Mouse (Mus musculus) adrenal gland, adult 18-20 months (tissue): ENCODE results near the gene Trub2. TPM values are rescaled to one million over a fixed set of nuclear protein-coding genes. Genes with fewer than 3 reads are reported as not detected.

Source experiments
- DNase-seq, 2 experiments: peaks; one replicate each; pipeline ENCODE4 v3.0.0; 2021 to 2022; ENCODE audit warnings: low spot score in 2 of 2
- long read RNA-seq, 2 experiments: library from polyadenylated mRNA; stranded (forward); transcript quantifications; one replicate each; pipeline ENCODE4 v2.0.0; 2021
- total RNA-seq, 2 experiments: library from RNA; stranded (reverse); gene quantifications; 1 replicate in 1 of 2; 2 replicates in 1 of 2; pipeline ENCODE4 v1.2.3; 2021

Trub2 gene
- total RNA-seq, result 10 to 100 TPM; 31.1 to 31.4 TPM
- long read RNA-seq, experiment 1, partial matches to known transcripts, result 2 of 12 reads
- long read RNA-seq, experiment 1, other reads (novel, unspliced or antisense), result 7 of 12 reads
- long read RNA-seq, experiment 2, transcript Trub2-201 (8 exons, 3,408 nt), result major isoform, 9 of 42 reads
- long read RNA-seq, experiment 2, partial matches to known transcripts, result 5 of 42 reads
- long read RNA-seq, experiment 2, other reads (novel, unspliced or antisense), result 26 of 42 reads

DNA sequence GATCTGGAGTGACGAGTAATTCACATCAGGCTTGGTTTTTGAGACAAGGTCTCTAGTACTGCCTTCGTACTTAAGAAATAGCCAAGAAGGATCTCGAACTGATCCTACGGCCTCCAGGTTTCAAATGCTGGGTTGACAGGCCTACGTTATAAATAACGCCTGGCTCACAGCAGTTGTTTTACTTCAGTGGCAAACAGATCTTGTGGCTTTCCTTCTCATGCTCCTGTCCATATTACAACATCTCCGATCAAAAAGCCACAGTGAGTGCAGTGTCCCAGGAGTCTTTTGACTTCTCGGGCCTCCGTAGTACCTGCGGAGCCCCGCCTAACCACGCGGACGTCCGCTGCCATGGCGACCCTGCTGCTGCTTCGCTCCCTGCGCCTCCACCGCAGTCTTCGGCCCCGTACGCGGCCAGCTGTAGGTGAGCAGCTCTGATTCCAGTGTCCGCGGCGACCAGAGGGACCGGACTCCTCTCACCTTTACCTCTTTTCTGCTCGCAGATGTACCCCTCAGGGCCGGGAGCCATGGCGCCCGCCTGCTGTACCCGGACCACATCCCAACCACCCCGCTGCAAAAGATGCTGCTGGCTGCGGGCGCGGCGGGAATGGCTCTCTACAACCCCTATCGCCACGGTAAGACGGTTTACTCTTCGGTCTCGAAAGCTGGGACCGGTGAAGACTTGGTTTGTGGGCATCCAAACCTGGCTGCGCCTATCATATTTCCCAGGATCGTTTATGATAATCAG, at the start of gene Trub2:
TSS of gene Trub2 (minus strand) at position 566 of the 745 bp plus-strand sequence.
- peak; percentile 78 to 82 for DNase-seq

DNA sequence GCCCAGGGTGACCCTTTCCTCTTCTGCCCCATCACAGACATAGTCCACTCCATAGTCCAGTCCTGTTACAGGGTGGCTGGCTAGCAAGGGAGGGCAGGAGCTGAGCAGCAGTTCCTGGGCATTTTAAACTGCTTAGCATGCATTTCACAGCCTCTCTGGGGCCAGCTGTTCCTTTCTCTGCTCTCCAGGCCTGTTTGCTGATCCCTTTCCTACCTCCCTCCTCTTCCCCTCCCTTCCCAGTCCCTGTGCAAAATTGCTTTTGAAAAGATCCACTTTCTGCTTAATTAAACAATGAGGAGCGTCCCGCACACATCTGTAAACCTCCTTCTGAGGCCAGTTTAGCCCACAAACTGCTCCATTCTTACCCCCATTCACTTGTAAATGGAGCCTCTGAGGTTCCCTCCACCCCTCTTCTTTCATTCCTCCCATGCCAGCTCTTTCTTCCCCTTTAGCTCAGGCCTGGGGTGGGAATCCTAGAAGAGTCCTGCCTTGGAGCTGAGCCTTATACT, 47.1 kb upstream of the Trub2 start:
- no peak for DNase-seq

DNA sequence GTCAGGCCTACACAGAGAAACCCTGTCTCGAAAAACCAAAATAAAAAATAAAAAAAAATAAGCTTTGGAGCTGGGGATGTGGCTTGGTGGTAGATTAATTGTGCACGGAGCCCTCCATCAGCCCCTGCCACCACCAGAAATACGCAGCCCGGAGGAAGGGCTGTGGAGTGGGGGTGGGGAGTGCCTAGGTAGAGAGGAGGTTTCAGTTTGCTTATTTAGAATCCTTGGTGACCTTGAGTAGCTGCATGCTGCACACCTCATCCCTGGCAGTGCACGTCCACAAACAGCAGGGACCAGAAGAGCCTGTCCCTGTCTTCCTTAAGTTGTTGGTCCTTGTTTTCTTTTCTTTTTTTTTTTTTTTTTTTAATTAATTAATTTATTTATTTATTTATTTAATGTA, 45.5 kb upstream of the Trub2 start:
- DNase-seq, result no peak

DNA sequence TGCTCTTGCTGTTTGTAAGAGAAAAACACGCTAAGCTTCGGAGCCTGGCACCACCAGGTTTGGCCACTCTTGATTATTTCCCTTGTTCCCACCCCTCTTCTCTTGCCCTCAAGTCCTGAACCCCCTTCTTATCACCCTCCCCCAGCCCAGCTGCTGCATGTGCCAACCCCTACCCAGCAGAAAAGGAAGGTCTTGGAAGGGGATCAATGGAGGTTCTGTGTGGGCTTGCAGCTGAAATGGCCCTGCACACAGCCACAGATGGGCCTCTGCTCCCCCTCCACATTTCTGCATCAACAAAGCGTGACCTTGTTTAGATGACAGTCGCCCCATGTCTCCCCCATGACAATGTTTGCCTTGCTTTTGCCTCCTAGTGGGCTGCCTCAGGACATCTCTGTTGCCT, 42.8 kb upstream of the Trub2 start:
- DNase-seq, result no peak

DNA sequence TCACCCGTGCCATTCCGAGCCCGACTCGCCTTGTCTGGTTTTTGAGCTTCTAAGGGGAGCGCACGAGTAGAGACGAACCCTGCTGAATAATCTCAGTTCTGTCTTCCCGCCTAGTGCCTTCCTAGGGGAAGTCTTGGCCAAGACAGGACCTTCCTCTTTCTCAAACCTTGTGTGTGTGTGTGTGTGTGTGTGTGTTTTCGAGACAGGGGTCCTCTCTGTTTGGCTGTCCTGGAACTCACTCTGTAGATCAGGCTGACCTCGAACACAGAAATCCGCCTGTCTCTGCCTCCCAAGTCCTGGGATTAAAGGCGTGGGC, 39.4 kb upstream of the Trub2 start:
- DNase-seq, result no peak

DNA sequence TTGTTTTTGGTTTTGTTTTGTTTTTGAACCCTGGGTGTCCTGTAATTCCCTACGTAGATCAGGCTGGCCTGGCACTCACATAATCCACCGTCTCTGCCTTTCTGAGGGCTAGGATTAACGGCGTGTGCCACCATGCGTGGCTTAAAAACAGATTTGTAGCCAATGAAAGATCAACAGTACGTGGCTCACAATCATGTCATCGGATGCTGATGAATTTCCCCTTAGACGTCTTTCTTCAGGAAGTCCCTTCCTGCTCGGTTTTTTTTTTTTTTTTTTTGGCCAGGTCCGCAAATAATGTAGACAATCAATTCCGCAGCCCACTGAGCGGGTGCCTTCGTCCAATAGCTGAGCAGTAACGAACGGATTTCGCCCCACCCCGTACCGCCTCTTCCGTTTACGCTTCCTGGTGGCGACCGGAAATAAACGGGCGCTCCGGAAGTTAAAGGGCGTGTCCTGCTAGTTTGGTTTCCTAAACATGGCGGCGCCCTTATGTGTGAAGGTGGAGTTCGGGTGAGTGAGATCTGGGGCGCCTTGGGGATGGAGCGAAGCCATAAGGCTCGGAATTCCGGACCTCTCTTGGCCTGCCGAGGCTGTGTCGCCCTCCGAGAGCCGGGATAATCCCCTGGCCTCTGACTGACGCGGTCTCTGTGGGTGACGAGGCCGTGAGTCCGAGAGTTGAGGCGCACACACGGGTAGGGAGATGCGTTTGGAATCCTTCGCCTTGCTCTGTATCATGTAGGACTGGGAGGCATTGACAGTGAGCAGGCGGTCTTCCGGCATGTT, 38.8 kb upstream of the Trub2 start:
- peak; percentile 87 to 91 for DNase-seq

DNA sequence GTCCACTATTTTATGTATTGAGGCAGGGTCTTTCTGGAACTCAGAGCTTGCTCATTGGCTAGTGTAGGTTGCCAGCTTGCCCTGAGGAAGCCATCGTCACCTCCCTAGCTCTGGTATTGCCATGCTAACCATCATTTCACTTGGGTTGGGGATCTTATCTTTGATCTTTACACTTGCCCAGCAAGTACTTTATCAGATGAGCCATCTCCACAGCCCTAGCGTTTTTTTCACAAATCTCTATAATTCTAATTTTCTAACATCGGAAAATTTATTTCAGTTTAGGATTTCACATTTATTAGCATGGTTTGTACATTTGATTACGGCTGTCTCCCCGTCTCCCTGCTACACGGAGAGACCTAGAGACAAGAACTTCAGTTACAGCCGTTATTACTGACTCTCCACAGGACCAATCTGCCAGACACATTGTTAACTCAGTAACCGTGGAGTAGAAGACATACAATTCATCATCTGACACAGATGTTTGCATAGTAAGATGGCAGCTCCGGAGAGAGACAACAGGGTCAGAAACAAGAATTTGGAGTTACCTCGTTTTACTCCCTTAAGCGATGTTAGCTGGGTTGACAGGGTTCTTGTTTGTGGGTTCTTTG, 38.1 kb upstream of the Trub2 start:
- no peak for DNase-seq

DNA sequence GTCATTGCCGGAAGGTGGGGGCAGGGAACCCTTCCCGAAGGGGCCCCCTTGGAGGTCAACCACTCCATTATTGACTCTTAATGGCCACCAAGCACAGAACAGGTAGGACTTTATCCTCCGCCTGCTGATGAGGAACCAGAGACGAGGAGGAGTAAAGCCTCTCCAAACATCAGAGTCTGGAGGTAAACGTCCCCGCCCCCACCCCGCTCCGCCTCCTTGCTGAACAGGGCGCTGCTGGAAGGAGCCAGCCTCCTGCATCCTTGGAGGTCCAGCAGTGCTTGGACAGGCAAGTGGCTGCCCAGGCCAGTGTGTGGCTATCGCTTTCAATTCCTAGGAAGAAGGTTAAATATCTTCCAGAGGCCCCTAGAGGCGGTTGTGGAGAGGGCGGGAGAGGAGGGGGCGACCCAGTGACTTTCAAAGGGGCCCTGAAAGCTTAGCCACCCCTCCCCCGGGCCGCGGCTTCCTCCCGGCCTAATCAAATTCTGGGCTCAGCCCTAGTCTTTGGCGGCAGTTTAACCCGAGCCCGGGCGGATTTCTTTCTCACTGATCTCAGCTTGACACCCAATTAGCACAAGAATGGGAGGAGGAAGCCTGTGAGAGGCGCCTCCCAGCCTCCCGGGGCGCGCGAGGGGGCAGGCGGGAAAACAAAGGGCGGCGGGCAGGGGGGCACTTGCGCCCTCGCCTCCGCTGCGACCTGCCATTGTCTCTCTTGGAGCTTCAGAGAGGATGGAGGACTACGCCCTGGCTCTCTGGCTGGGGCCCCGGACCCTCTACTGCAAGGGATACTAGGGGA, 31.9 kb upstream of the Trub2 start, which contains the start of gene Urm1:
TSS of gene Urm1 (plus strand) at position 51 of the 793 bp plus-strand sequence.
- DNase-seq, result peak; percentile 29 to 46

DNA sequence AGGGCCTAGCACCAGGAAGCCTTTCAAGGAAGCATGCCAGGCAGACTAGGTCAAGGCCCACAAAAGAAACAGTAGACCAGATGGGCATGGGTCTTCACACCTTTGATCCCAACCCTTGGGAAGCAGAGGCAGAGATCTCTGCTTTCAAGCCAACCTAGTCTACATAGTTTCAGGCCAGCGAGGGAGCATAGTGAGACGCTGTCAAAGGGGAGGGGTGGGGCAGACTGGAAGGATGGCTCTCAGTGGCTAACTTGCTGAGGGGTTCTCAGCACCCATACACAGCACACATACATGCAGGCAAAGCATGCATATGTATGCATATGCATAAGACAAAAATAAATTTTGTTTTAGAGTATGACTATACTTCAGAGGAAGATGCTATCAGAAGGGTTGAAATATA, 31.1 kb upstream of the Trub2 start:
- no peak for DNase-seq

DNA sequence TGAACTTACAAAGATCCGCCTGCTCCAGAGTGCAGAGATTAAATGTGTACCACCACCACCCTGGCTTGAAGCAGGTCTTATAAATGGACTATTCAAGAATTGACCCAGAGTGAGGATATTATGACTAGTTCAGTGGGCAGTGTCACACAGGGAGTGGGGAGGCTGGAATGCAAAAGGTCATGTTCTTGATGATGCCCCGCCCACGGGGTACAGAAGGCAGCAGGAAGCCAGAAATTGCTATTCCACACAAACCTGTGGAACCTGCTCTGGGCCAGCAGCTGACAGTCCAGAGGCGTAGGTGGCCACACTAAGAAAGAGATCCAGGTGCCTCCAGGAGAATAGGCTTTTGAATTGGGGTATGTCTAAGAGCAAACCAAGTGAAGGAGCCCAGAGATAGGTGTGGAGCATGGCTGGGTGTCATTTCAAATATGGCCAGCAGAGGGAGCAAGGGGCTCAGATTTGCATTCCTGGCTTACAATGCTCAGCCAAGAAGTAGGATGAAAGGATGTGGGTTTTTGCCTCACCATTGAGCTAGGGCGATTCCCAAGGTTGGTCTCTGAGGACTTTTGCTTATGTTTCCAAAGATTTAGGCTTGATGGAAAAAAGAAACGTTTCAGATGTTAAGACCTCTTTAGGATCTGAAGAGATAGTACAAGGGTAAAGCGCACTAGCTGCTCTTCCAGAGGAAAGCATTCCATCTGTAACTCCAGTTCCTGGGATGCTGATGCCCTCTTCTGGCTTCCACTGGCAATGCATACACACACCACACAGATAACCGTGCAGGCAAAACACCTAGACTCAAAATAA, 29.3 kb upstream of the Trub2 start:
- DNase-seq, result peak; percentile 85

DNA sequence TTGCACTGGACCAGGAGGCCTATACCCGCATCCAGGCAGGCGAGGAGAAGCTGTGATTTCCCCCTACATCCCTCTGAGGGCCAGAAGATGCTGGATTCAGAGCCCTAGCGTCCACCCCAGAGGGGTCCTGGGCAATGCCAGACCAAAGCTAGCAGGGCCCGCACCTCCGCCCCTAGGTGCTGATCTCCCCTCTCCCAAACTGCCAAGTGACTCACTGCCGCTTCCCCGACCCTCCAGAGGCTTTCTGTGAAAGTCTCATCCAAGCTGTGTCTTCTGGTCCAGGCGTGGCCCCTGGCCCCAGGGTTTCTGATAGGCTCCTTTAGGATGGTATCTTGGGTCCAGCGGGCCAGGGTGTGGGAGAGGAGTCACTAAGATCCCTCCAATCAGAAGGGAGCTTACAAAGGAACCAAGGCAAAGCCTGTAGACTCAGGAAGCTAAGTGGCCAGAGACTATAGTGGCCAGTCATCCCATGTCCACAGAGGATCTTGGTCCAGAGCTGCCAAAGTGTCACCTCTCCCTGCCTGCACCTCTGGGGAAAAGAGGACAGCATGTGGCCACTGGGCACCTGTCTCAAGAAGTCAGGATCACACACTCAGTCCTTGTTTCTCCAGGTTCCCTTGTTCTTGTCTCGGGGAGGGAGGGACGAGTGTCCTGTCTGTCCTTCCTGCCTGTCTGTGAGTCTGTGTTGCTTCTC, 27.5 kb upstream of the Trub2 start:
- no peak for DNase-seq

DNA sequence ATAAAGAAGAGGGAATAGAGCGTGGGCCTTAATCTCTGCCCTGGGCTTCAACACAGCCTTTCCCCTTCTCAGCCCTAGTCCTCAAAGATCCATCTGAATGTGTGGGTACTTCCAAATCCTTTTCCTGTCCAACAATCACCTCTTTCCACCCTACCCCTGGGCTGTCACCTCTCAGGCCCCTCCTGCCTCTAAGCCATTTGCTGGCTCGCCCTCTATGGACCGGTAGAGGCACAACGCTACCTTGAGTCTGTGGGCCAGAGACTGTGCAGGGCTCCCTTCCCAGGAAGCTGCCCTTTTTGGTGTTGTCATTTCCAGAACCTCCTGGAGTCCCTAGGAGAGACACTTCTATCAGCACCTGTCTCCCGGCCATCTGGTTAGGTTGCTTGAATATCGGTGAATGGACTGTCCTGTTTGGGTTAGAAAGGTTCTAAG, 15.1 kb upstream of the Trub2 start:
- DNase-seq, result no peak

DNA sequence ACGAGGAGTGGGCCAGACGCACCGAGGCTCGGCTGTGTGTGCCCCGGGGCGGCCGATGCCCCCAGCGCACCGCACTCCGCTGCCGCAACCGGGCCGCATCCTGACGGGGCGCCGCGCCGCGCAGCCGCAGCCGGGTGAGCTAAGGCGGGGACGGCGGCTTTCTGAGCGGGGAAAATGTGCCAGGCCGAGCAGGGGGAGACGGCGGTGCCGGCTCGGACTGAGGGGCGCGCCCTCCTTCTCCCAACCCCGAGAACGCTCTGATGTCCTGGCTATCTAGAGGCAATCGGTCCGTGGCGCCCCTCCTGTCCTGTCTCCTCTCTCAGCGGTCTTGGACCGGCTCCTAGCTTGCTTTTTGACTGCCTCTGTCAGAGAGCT, 14.5 kb upstream of the Trub2 start:
- DNase-seq, result no peak

DNA sequence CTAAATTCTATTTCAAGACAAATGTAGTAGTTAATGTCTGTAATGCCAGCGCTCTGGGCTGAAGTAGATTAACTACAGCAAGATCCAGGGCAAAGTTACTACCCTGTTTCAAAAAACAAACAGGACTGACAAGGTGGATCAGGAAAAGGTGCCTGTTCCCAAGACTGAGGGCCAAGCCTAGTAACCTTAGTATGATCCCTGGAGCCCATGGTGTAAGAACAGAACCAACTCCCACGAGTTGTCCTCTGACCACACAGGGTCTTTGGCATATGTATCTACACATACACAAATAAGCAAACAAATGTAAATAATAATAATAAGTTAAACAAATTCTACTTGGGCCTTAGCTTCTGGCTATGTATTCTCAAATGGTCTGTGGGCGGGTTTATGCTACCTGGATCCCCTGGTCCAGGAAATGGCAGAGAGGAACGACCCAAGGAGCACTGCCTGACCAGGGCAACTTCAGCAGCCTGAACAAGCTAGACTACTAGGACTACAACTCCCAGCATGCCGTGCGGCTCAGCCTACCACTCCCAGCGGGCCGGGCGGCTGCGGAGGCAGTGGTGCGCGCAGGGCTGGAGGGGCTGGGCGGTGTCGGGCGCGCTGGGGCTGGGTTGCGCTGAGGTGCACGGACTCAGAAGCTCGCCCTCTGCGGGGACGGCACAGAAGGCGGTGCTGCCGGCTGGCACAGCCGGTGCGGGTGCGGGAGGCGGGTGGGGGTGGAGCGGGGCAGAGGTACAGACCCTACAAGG, 13.9 kb upstream of the Trub2 start, which contains the start of gene Slc27a4:
TSS of gene Slc27a4 (plus strand) at position 560 of the 752 bp plus-strand sequence.
- DNase-seq, result peak; percentile 96 to 97

DNA sequence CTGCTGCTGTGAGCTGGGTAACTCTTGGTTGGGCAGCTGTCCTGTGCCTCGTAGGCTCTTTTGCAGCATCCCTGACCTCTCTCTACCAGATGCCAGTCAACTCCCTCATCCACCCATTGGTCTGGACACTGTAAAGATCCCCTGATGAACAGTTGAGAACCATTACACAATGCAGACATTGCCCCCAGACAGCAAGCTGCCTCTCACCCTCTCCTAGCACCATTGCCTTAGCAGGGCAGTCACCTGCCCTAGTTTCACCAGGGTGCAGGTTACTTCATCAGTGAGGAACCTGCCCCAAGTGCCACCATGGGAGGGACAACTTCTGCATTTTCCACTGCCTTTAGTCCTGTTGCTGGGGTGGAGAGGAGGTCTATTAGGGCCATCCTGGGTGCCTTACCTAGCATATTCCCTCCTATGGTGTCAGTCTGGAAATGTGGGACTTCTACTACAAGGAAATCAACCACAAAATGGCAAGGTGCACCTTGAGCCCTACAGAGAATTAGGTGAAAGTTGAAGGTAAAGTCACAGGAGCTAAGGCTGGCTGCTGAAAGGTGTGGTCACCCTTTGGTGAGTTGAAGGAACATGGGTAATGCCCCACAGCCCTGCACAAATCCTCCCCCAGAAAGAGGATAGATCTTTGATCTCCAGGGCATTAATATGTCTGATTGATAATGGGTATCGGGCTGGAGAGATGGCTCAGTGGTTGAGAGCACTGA, 4.6 kb upstream of the Trub2 start:
- DNase-seq, result no peak

DNA sequence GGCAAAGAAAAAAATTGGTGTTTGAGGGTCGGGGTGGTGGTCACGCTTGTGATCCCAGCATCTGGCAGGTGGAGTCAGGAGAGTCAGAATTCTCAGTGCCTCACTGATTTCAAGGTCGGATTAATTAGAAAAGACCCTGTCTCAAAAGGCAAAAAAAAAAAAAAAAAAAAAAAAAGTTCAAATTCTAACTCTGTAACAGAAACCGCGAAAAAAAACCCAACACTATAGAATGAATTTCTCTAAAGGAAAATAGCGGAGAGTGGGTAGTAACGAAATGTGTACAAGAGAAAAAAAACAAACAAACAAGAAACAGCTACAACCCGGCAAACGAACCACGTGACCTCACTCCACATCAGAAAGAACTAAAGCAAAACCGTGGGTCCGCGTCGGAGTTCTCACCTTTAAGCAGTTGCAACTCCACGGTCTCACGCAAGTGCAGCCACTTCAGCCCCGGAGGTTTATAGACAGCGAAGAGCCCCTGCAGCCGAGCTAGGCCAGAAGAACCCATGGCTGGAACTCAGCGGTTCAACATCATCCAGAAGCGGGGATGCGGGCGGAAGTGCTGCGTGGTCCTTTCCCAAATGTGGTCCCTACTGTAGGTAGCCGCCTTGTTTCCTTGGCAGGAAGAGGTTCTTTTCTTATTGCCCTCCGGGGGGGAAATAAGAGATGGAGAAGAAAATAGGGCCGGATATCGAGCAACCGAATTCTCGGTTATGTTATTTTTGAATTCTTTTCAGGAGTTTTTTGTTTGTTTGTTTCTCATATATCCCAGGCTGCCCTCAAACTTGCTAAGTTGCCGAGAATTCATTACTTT, 991 bp downstream of the Trub2 start, which contains the start of gene Coq4:
TSS of gene Coq4 (plus strand) at position 390 of the 814 bp plus-strand sequence.
- DNase-seq, result peak; percentile 75 to 79

DNA sequence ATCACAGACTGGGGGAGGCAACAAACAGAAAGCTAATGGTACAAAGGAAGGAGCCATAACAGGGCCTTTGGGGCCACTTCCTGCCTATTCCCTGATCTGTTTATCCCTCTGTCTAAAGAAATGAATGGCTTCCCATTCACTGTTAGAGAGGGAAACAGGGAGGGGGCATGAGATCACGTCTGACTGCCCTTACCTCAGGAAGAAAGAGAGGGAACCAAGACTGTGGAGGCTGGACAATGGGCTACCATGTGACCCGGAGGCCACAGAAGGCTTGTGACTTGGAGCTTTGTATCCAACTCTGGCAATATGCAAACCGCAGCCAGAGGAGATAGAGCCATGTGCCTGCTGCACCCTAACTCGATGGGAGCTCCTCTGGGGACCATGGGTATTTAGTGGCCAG, 4.0 kb downstream of the Trub2 start:
- DNase-seq, result no peak
